Mouse (Mus musculus) hindbrain, postnatal 0 days (tissue): ENCODE data around the gene Plekha6. TPM values are rescaled to one million over a fixed set of nuclear protein-coding genes. Genes with fewer than 3 reads are reported as not detected.

Experiments used
- ATAC-seq: fragments of 200-750 bp; cut with Nextera tagmentation; 2 replicates; pipeline ENCODE4 v1.8.0; 2017; ENCODE audit warnings: mild to moderate bottlenecking, moderate TSS enrichment, moderate library complexity
- DNase-seq: peaks from one replicate; pipeline ENCODE4 v3.0.0-alpha.2; 2015; ENCODE audit warnings: low spot score
- H3K27ac ChIP-seq: fragments of 300-500 bp; sonication (generic); 2 replicates; pipeline ENCODE4 v1.5.1; 2014; ENCODE audit warnings: mild to moderate bottlenecking
- H3K27me3 ChIP-seq: fragments of 300-500 bp; sonication (generic); 2 replicates; pipeline ENCODE4 v1.6.1; 2014; ENCODE audit warnings: low read length, mixed read lengths; ENCODE audit not compliant: insufficient read depth
- H3K36me3 ChIP-seq: fragments of 300-500 bp; sonication (generic); 2 replicates; pipeline ENCODE4 v1.6.1; 2014; ENCODE audit warnings: low read length, mixed read lengths; ENCODE audit not compliant: insufficient read depth
- H3K4me1 ChIP-seq: fragments of 300-500 bp; sonication (generic); 2 replicates; pipeline ENCODE4 v1.6.1; 2014; ENCODE audit warnings: antibody characterized with exemption, low read length, mixed read lengths; ENCODE audit not compliant: insufficient read depth
- H3K4me2 ChIP-seq: fragments of 300-500 bp; sonication (generic); 2 replicates; pipeline ENCODE4 v1.6.1; 2014; ENCODE audit warnings: low read depth, mild to moderate bottlenecking, low read length, moderate library complexity, mixed read lengths
- H3K4me3 ChIP-seq: fragments of 300-500 bp; sonication (generic); 2 replicates; pipeline ENCODE4 v1.5.1; 2014; ENCODE audit warnings: low read length
- H3K9ac ChIP-seq: fragments of 300-500 bp; sonication (generic); replicated peaks from 2 replicates; pipeline ENCODE4 v1.6.1; 2014; ENCODE audit warnings: mild to moderate bottlenecking, low read length, moderate library complexity, mixed read lengths
- H3K9me3 ChIP-seq: fragments of 300-500 bp; sonication (generic); 2 replicates; pipeline ENCODE4 v1.6.1; 2016; ENCODE audit warnings: low read length, mixed read lengths
- CTCF ChIP-seq: IDR thresholded peaks from 2 replicates; pipeline ENCODE4 v1.5.1; 2016; ENCODE audit warnings: antibody characterized with exemption, control low read depth, low read depth
- WGBS: fragments of 180-500 bp; shearing (Covaris S2); extraction: QIAGEN DNeasy Blood & Tissue Kit; methylation state at CpG from one replicate; pipeline ENCODE4 v1.1.7; 2014; 5-methylcytosine and 5-hydroxymethylcytosine counted together
- polyA plus RNA-seq: library from polyadenylated mRNA; unstranded; fragments of >200 nt; fragmentation: Nextera tagmentation; extraction: Ambion mirVana; gene quantifications from 2 replicates; pipeline ENCODE4 v1.2.1, GENCODE M21; 2015
- total RNA-seq: library from RNA; depleted of rRNA; stranded (reverse); fragments of >200 nt; gene quantifications from 2 replicates; pipeline ENCODE4 v1.2.3, GENCODE M21; 2014

Plekha6 gene
- total and polyA plus RNA-seq, 2 experiments from 2014 or later = 9.7 to 41.0 TPM

GRCm38 (mm10) chr1:133181072-133182015 lies 17.3 kb downstream of the Plekha6 start:
- H3K4me3 ChIP-seq = peak overlapping the region; percentile 60
- DNase-seq (peak; percentile 94), ATAC-seq (peak; percentile 86)
- peaks cover 9% of the 10 kb centered on the region; the same call in 1 of the 2 replicates for H3K4me1 ChIP-seq
- TF ChIP-seq CTCF = peak; percentile 91
- WGBS = 1% methylated on average over 31 of the region's 31 CpGs
- no peaks in the 10 kb centered on the region for H3K9me3 ChIP-seq
- H3K9ac ChIP-seq = peak overlapping the region; percentile 73
- no peaks in the 10 kb centered on the region for H3K36me3 ChIP-seq
- no peaks in the 10 kb centered on the region for H3K27me3 ChIP-seq
- peak overlapping the region; percentile 79 for H3K4me2 ChIP-seq
- H3K27ac ChIP-seq = peak overlapping the region; percentile 94

- Histone ChIP-seq H3K4me3 (peak overlapping the region; percentile 60), H3K27ac (peak overlapping the region; percentile 94), H3K9me3 (no peaks in the 10 kb centered on the region), H3K4me1 (peaks cover 9% of the 10 kb centered on the region; the same call in 1 of the 2 replicates), H3K36me3 (no peaks in the 10 kb centered on the region), H3K27me3 (no peaks in the 10 kb centered on the region), H3K4me2 (peak overlapping the region; percentile 79), H3K9ac (peak overlapping the region; percentile 73)
- DNase-seq (peak; percentile 82), ATAC-seq (peak; percentile 53)
- WGBS = under 1% methylated on average over 24 of the region's 25 CpGs
- TF ChIP-seq CTCF = peak; percentile 53
Observed at GRCm38 (mm10) chr1:133182016-133182705, 18.2 kb downstream of the Plekha6 start.

DNA sequence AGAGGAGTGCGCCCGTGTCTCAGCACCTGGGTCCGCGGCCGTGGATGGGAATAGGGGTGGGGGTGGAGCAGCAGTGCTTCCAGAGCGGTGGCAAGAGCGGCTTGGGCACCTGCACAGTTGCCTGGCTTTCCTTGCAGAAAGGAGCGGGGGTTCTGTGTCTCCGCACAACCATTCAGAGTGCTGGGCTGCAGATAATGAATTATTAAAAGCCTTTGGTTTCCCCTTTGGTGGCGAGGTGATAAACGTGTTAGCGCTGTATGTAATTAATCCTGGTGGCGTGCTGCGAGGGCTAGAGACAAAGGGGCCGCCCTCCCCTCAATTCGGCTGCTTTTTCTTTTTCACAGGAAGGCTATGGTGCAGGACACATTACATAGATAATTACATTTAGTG lies 18.7 kb downstream of the Plekha6 start:
- peak overlapping the region; percentile 94 for H3K27ac ChIP-seq
- H3K9ac ChIP-seq = peak overlapping the region; percentile 73
- ATAC-seq (peak; percentile 32), DNase-seq (peak; percentile 70)
- WGBS = under 1% methylated on average over 16 of the region's 16 CpGs
- no peaks in the 10 kb centered on the region for H3K9me3 ChIP-seq
- peak overlapping the region; percentile 79 for H3K4me2 ChIP-seq
- H3K4me3 ChIP-seq = peak overlapping the region; percentile 60
- TF ChIP-seq CTCF = no peak
- H3K27me3 ChIP-seq = no peaks in the 10 kb centered on the region
- peaks cover 12% of the 10 kb centered on the region; the same call in 1 of the 2 replicates for H3K4me1 ChIP-seq
- no peaks in the 10 kb centered on the region for H3K36me3 ChIP-seq

- H3K4me2 ChIP-seq = peak overlapping the region; percentile 79
- ATAC-seq (peak; percentile 5; the same call in 1 of the 2 replicates), DNase-seq (peak; percentile 36)
- H3K27ac ChIP-seq = peak overlapping the region; percentile 94
- H3K4me1 ChIP-seq = peaks cover 12% of the 10 kb centered on the region; the same call in 1 of the 2 replicates
- peak overlapping the region; percentile 60 for H3K4me3 ChIP-seq
- no peaks in the 10 kb centered on the region for H3K27me3 ChIP-seq
- H3K36me3 ChIP-seq = no peaks in the 10 kb centered on the region
- TF ChIP-seq CTCF = no peak
- H3K9me3 ChIP-seq = no peaks in the 10 kb centered on the region
- peak overlapping the region; percentile 73 for H3K9ac ChIP-seq
- WGBS = 10% methylated on average over 16 of the region's 16 CpGs
Observed at GRCm38 (mm10) chr1:133183141-133183925, 19.3 kb downstream of the Plekha6 start.

DNA sequence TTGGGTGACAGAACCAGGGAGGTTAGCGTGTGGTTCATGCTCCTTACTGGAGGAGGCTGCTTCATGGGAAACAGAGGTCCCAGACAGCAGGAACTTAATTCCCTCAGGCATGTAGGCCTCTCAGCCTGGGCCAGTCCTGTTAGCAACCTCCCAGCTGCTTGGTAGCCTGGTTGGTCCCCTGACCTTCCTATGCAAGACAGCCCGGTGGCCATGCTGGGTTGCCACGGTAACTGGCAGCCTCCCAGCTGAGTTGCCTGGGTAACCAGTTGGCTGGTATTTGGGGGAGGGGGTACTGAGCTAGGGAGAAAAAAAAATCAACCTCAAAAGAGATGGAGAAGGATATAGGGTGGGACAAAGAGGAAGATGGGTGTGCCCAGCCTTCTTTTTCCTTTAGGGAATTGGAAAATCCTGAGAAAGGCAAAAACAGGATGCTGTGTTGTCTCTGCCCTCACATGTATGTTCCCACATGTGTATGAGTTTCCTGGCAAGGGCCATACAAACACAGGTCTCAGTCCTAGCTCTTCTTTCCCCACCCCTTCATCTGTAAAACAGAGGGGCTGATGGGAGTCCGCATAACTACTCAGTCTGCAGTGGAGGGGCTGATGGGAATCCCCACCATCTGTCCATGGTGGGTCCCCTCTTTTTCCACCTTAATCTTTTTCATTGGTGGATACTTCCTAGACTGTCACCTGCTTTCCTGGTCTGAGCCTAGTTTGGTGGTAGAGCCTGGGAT lies 24.1 kb downstream of the Plekha6 start:
- no peak for TF ChIP-seq CTCF
- Histone ChIP-seq H3K27ac (peak overlapping the region; percentile 73), H3K4me2 (peak overlapping the region; percentile 23; the same call in 1 of the 2 replicates), H3K27me3 (no peaks in the 10 kb centered on the region), H3K4me3 (no peak overlapping the region), H3K4me1 (peaks cover 5% of the 10 kb centered on the region; the same call in 1 of the 2 replicates), H3K36me3 (no peaks in the 10 kb centered on the region; the same call in 1 of the 2 replicates), H3K9me3 (no peaks in the 10 kb centered on the region), H3K9ac (no peak overlapping the region)
- ATAC-seq (peak; percentile 88), DNase-seq (peak; percentile 93)
- 11% methylated on average over 4 of the region's 4 CpGs for WGBS
